Mouse (Mus musculus): Measurements from ENCODE around the gene Zfp113. TPM values are rescaled to one million over a fixed set of nuclear protein-coding genes. Genes with fewer than 3 reads are reported as not detected.

The Zfp113 gene
- polyA plus RNA-seq, 1 experiment from 2014 or later = 36.3 TPM

- H3K9me3 ChIP-seq (replicated peaks) = no peaks in the 10 kb centered on the region
- H3K4me3 ChIP-seq = no peak overlapping the region
- H3K4me1 ChIP-seq = peaks cover 25% of the 10 kb centered on the region
- H3K27me3 ChIP-seq (ENCODE audit: low read depth, poor library complexity, severe bottlenecking) = no peaks in the 10 kb centered on the region
- no peak overlapping the region for H3K27ac ChIP-seq
- no peak for DNase-seq (ENCODE audit: low spot score)
- peaks cover 84% of the 10 kb centered on the region for H3K36me3 ChIP-seq
- WGBS = 79% methylated on average over 8 of the region's 8 CpGs
These were observed 10.1 kb upstream of the Zfp113 start for GRCm38 (mm10) chr5:138165594-138165993.

- Histone ChIP-seq H3K9me3 (replicated peaks) (no peaks in the 10 kb centered on the region), H3K27ac (no peak overlapping the region), H3K36me3 (peaks cover 69% of the 10 kb centered on the region), H3K4me1 (peaks cover 22% of the 10 kb centered on the region), H3K4me3 (no peak overlapping the region), H3K27me3 (ENCODE audit: low read depth, poor library complexity, severe bottlenecking) (no peaks in the 10 kb centered on the region)
- DNase-seq (ENCODE audit: low spot score) = no peak
- 76% methylated on average over 10 of the region's 10 CpGs for WGBS
These were observed 8.1 kb upstream of the Zfp113 start for GRCm38 (mm10) chr5:138163610-138164009.

DNA sequence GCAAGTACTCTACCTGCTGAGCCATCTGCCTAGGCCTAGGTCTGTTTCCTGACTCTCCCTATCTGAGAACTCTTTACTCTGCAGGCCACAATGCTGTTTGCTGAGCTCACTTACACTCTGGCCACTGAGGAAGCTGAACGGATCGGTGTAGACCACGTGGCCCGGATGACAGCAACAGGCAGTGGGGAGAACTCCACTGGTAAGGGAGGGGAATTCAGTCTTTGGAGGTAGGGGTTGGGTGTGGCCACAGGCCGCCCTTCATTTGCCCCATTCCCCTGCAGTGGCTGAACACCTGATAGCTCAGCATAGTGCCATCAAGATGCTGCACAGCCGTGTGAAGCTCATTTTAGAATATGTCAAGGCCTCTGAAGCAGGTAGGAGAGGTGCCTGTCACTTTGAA, 7.5 kb upstream of the Zfp113 start:
- DNase-seq (ENCODE audit: low spot score) = no peak
- H3K9me3 ChIP-seq (replicated peaks) = no peaks in the 10 kb centered on the region
- H3K4me3 ChIP-seq = 0 out of 2 replicates have a peak overlapping the region, but pooled peaks have one; percentile 10
- peaks cover 63% of the 10 kb centered on the region for H3K36me3 ChIP-seq
- H3K27ac ChIP-seq = no peak overlapping the region
- peaks cover 22% of the 10 kb centered on the region for H3K4me1 ChIP-seq
- no peaks in the 10 kb centered on the region for H3K27me3 ChIP-seq (ENCODE audit: low read depth, poor library complexity, severe bottlenecking)
- WGBS = 82% methylated on average over 6 of the region's 6 CpGs

GRCm38 (mm10) chr5:138160842-138161665, 5.5 kb upstream of the Zfp113 start, which contains the start of gene Cops6:
Cops6 (plus strand) TSS chr5:138161071.
- Histone ChIP-seq H3K9me3 (replicated peaks) (no peaks in the 10 kb centered on the region), H3K4me1 (peaks cover 22% of the 10 kb centered on the region), H3K36me3 (peaks cover 43% of the 10 kb centered on the region), H3K27me3 (ENCODE audit: low read depth, poor library complexity, severe bottlenecking) (no peaks in the 10 kb centered on the region), H3K4me3 (peak within 1 kb of the TSS; percentile 78), H3K27ac (peak within 1 kb of the TSS; percentile 86)
- WGBS = under 1% methylated on average over 42 of the region's 42 CpGs
- DNase-seq (ENCODE audit: low spot score) = peak; percentile 99

DNA sequence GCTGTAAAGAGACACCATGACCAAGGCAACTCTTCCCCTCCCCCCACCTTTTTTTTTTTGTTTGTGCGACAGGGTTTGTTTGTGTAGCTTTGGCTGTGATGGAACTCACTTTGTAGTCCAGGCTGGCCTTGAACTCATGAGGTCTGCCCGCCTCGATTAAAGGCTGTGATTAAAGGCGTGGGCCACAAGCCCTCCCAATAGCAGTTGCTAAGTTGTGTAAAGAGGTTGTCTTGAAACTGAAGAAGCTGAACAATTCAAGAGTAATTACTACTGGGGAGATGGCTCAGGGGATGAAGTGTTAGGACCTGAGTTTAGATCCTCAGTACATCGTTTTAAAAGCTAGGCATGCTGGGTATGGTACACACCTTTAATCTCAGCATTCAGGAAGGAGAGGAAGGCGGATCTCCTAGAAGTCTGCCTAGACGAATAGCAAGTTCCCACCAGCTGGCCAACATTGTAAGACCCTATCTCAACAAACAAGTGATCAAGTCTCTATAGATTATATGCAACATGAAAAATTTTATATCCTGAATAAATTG, 4.7 kb upstream of the Zfp113 start:
- no peaks in the 10 kb centered on the region for H3K9me3 ChIP-seq (replicated peaks)
- H3K36me3 ChIP-seq = peaks cover 36% of the 10 kb centered on the region
- H3K4me3 ChIP-seq = peak overlapping the region; percentile 78
- no peak for DNase-seq (ENCODE audit: low spot score)
- H3K4me1 ChIP-seq = peaks cover 22% of the 10 kb centered on the region
- WGBS = 73% methylated on average over 7 of the region's 7 CpGs
- peak overlapping the region; percentile 86 for H3K27ac ChIP-seq
- no peaks in the 10 kb centered on the region for H3K27me3 ChIP-seq (ENCODE audit: low read depth, poor library complexity, severe bottlenecking)

- 90% methylated on average over 3 of the region's 3 CpGs for WGBS
- Histone ChIP-seq H3K27me3 (ENCODE audit: low read depth, poor library complexity, severe bottlenecking) (no peaks in the 10 kb centered on the region), H3K27ac (peak overlapping the region; percentile 99), H3K36me3 (peaks cover 38% of the 10 kb centered on the region), H3K4me1 (peaks cover 9% of the 10 kb centered on the region), H3K4me3 (peak overlapping the region; percentile 82), H3K9me3 (replicated peaks) (no peaks in the 10 kb centered on the region)
- DNase-seq (ENCODE audit: low spot score) = no peak
These were observed 1.2 kb downstream of the Zfp113 start for GRCm38 (mm10) chr5:138154390-138154789.

- peaks cover 44% of the 10 kb centered on the region for H3K36me3 ChIP-seq
- H3K27me3 ChIP-seq (ENCODE audit: low read depth, poor library complexity, severe bottlenecking) = no peaks in the 10 kb centered on the region
- no peaks in the 10 kb centered on the region for H3K9me3 ChIP-seq (replicated peaks)
- no peak overlapping the region for H3K4me3 ChIP-seq
- no peaks in the 10 kb centered on the region for H3K4me1 ChIP-seq
- no peak for DNase-seq (ENCODE audit: low spot score)
- H3K27ac ChIP-seq = no peak overlapping the region
- WGBS = 81% methylated on average over 4 of the region's 4 CpGs
These were observed 17.0 kb downstream of the Zfp113 start for GRCm38 (mm10) chr5:138138585-138138984.

DNA sequence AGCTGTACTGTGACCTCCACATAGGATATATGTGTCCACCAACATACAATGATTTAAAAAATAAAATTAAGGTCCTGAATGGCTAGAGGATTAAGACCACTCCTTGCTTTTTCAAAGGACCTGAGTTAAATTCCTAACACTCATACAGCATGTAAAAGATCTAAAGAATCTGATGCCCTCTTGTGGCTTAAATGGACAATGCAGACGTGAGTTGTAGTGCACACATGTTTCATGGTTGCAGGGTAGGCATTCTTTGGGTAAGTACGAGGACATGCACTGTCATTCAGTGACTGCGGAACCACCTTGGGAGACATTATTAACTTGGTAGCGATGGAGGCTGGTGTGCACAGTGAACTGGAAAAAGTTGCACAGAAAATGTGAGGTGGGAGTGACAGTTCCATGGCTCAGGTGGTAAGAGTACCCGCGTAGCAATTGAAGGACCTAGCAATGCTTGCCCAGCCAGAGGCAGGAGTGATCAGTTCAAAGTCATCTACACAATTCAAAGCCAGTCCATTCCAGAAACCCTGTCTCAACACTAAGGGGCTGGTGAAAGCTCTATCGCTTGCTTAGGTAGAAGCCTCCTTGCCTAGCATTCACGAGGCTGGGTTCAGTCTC, 17.5 kb downstream of the Zfp113 start:
- Histone ChIP-seq H3K4me3 (no peak overlapping the region), H3K9me3 (replicated peaks) (no peaks in the 10 kb centered on the region), H3K27ac (no peak overlapping the region), H3K36me3 (peaks cover 44% of the 10 kb centered on the region), H3K4me1 (no peaks in the 10 kb centered on the region), H3K27me3 (ENCODE audit: low read depth, poor library complexity, severe bottlenecking) (no peaks in the 10 kb centered on the region)
- no peak for DNase-seq (ENCODE audit: low spot score)
- WGBS = 66% methylated on average over 8 of the region's 8 CpGs

DNA sequence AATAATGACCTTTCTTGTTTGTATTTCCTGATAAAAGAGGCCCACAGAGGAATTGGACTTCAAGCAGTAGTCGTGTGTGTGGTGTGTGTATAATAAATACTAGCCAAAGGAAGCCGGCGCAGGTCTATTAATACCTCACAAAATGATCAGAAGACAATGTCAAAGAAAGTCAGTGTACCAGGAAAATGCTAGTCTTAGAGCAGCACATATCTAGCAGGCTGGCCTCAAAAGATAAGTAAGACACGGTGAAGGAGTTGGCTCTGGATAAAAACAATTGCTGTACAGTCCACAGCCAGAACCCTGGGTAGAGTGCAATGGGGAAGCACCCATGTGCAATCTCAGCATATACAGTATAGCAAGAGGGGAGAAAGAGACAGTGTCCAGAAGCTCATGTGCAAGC, 18.3 kb downstream of the Zfp113 start:
- H3K36me3 ChIP-seq = peaks cover 45% of the 10 kb centered on the region
- 88% methylated on average over 4 of the region's 4 CpGs for WGBS

DNA sequence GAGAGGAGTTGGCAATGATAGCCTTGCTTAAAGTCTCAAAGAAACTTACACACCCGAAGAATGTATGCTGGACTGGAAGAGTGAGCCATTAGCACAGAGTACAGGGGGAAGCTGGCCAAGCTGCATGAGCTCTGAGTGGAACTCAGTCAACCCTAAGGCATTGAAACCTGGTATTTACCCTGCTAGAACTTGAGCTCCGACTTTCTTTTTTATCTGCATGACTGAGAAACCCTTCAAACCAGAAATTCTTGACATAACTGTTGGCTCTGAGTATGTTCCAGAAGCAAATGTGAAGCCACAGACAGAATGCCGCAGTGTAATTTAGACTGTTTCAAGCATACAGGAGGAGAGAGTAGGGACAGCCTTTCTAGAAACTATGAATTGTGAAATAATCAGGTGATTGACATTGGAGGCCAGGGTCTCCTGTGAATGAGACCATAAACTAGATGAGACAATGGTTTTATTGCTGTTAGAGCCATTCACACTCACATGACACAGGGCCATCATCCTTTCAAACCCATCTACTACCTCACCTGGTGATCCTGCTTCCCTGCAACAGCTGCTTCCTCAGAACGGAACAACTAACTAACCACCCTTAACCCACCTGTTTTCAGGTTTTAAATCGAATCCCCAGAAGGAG, 23.0 kb downstream of the Zfp113 start:
- Histone ChIP-seq H3K27ac (no peak overlapping the region), H3K27me3 (ENCODE audit: low read depth, poor library complexity, severe bottlenecking) (no peaks in the 10 kb centered on the region), H3K4me3 (no peak overlapping the region), H3K36me3 (peaks cover 81% of the 10 kb centered on the region), H3K4me1 (no peaks in the 10 kb centered on the region), H3K9me3 (replicated peaks) (no peaks in the 10 kb centered on the region)
- 86% methylated on average over 5 of the region's 5 CpGs for WGBS
- DNase-seq (ENCODE audit: low spot score) = no peak

More for the DNA sequence above, 18.3 kb downstream of the Zfp113 start:
- Histone ChIP-seq H3K27me3 (ENCODE audit: low read depth, poor library complexity, severe bottlenecking) (no peaks in the 10 kb centered on the region), H3K9me3 (replicated peaks) (no peaks in the 10 kb centered on the region), H3K4me3 (no peak overlapping the region), H3K4me1 (no peaks in the 10 kb centered on the region), H3K27ac (no peak overlapping the region)
- no peak for DNase-seq (ENCODE audit: low spot score)

GRCm38 (mm10) chr5:138118041-138118440, 37.5 kb downstream of the Zfp113 start:
- peaks cover 12% of the 10 kb centered on the region for H3K4me1 ChIP-seq
- peak overlapping the region; percentile 75 for H3K4me3 ChIP-seq
- DNase-seq (ENCODE audit: low spot score) = no peak

GRCm38 (mm10) chr5:138117199-138118015, 38.1 kb downstream of the Zfp113 start:
- Histone ChIP-seq H3K27me3 (ENCODE audit: low read depth, poor library complexity, severe bottlenecking) (no peaks in the 10 kb centered on the region), H3K27ac (peak overlapping the region; percentile 94), H3K4me1 (peaks cover 12% of the 10 kb centered on the region), H3K36me3 (peaks cover 34% of the 10 kb centered on the region), H3K9me3 (replicated peaks) (no peaks in the 10 kb centered on the region), H3K4me3 (peak overlapping the region; percentile 75)
- WGBS = 11% methylated on average over 16 of the region's 16 CpGs
- DNase-seq (ENCODE audit: low spot score) = no peak

More at GRCm38 (mm10) chr5:138118041-138118440, 37.5 kb downstream of the Zfp113 start:
- Histone ChIP-seq H3K27ac (no peak overlapping the region), H3K27me3 (ENCODE audit: low read depth, poor library complexity, severe bottlenecking) (no peaks in the 10 kb centered on the region), H3K9me3 (replicated peaks) (no peaks in the 10 kb centered on the region), H3K36me3 (peaks cover 40% of the 10 kb centered on the region)
- 84% methylated on average over 3 of the region's 3 CpGs for WGBS

Data from limb, embryonic 10.5 days (tissue).